Mouse (Mus musculus) E14TG2a.4 (cell line): ENCODE results near the gene Dph2.

ENCODE experiments used
- CTCF ChIP-seq: conservative IDR thresholded peaks from 2 replicates; pipeline ENCODE4 v1.5.1; 2014; ENCODE audit warnings: low read length
- POU5F1 ChIP-seq: IDR thresholded peaks from 2 replicates; pipeline ENCODE4 v1.6.1; 2014; ENCODE audit warnings: low read length, borderline replicate concordance

DNA sequence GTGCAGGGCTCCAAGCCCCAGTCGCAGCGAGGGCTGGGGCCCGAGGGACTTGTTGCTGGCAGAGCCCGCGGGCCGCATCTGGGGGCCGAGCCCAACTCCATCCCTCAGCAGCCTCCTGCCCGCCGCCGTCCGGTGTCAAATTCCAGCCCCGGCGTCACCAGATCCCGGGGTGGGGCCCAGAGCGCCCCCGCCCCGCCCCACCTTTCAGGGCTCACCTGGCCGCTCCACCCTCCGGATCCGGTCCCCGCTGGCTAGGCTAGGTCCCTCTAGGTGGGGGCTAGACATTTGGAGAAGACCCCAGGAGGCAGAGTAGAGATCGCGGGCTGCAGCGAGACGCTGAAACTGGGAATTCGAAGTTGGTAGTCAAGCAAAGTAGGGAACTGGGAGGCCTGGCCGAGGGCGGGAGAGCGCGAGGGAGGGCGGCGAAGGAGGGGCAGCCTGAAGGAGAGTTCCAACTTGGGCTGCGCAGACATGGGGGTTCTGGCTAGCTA, 37.6 kb upstream of the Dph2 start, which contains the start of gene Artn:
- TF ChIP-seq CTCF: no peak
- TF ChIP-seq POU5F1: no peak
